Mouse (Mus musculus) gonadal fat pad, adult 2 months (tissue): Measurements from ENCODE around the gene Gabbr2. TPM values are rescaled to one million over a fixed set of nuclear protein-coding genes. Genes with fewer than 3 reads are reported as not detected.

Source experiments
- DNase-seq: peaks from one replicate; pipeline ENCODE4 v3.0.0-alpha.2; 2012; ENCODE audit warnings: low read depth
- polyA plus RNA-seq: library from polyadenylated mRNA; depleted of rRNA; stranded (reverse); fragments of >200 nt; gene quantifications from 2 replicates; pipeline ENCODE4 v1.2.3, GENCODE M21; 2012

Gene Gabbr2
- polyA plus RNA-seq, 1 experiment: 0.38 TPM

DNA sequence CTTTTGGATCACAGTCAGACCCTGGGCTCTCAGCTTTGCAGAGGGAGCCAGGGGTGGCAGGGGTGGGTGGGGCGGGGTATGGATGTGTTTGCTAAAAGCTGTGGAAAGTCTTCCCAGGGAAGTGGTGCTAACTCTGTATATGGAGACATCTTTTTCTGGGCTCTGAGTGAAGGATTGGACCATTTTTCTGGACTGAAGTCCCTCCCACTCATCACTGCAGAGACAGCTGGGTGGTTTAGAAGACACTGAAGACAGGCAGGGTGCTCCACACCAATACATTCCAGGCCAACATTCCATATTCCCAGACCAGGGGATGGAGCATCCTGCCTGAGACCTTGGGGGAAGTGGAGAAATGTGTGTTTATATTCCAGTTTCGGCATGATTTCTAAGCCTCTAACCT lies 125.6 kb downstream of the Gabbr2 start:
- DNase-seq: no peak

DNA sequence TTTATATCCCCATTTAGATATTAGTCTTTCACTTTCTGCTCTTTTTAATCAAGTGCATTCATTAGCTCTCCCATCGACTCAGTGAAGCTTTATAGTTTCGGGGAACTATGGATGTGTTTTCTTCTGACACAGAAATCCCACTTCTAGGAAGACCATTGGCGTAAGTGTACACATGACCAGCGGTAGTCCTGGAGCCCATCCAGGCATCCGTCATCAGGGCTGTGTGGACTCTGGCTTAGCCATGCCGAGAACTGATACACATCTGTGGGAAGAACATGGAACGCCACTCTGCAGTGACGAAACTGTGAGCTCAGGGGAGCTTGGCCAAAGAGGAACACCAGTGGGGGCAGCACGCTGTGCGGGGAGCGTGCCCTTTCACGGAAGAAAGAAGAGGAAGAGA lies 128.0 kb downstream of the Gabbr2 start:
- no peak for DNase-seq

DNA sequence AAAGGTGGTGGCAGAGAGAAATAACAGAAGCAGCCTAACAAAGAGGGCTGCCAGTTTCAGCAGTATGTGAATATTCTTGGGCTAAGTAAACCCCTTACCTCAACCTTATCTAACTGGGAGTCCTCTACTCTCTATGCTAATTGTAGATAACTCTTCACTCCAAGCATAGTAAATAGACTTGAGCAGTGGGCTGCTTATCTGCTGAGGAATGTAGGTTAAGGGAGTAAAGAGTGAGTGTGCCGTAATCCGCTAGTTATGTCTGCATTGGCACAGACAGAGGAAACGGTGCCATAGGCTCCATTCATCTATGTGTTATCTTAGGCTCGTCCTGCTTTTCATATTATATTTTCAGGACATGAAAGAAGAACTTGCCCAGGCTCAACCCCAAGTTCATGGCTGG lies 129.0 kb downstream of the Gabbr2 start:
- DNase-seq: no peak

DNA sequence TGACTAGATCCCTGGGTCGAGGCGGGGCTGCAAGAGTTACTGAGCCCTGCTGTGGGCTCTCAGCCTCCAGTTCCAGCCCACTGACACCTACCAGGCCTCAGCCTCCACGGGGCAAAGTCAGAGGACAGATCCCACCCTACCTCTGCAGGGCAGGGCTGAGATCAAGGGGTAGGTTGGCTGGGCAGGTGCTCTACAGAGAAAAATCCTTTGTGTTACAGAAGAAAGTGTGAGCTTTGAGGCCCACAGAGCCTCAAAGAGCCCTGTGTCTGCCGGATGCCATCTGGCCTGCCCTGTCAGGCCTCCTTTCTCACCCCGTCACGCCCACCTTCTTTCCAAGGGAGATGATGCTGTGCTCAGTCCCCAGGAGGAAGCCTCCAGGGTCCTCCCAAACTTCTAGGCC lies 131.1 kb downstream of the Gabbr2 start:
- no peak for DNase-seq

DNA sequence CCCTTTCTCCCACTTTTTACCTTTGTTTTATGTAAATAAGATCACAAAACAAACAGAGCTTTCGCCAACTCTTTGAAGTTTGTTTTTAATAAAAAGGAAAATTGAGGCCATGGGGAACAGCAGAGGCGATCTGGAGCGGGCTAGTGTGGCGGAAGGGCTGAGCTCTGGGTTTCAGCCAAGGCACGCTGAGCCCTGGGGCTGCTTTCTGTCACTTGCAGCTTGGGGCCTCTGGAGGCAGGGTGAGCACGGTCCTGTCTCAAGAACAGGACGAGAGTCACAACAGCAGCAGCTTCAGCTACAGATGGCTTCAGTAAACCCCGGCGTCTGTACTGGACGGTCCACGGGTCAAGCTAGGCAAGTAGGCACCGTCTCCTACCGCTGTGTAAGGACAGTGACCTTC lies 132.8 kb downstream of the Gabbr2 start:
- DNase-seq: no peak

DNA sequence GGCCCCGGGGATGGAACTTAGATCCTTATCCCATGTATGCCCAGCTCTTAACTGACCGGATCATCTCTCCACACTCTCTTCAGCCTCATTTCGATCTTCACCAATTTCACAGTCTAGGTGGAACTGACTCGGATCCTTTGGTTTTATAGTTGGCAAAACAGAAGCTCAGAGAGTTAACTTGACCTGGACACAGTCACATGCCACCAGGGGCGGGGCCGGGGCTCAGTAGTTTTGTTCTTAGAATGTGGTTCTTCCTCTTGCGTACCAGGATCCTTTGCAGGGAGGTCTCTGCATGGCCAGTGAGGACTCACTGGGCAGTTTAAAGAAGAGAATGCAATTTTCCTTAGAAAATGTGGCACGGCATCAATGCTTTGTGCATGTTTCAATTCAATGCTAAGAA lies 135.5 kb downstream of the Gabbr2 start:
- DNase-seq: no peak

DNA sequence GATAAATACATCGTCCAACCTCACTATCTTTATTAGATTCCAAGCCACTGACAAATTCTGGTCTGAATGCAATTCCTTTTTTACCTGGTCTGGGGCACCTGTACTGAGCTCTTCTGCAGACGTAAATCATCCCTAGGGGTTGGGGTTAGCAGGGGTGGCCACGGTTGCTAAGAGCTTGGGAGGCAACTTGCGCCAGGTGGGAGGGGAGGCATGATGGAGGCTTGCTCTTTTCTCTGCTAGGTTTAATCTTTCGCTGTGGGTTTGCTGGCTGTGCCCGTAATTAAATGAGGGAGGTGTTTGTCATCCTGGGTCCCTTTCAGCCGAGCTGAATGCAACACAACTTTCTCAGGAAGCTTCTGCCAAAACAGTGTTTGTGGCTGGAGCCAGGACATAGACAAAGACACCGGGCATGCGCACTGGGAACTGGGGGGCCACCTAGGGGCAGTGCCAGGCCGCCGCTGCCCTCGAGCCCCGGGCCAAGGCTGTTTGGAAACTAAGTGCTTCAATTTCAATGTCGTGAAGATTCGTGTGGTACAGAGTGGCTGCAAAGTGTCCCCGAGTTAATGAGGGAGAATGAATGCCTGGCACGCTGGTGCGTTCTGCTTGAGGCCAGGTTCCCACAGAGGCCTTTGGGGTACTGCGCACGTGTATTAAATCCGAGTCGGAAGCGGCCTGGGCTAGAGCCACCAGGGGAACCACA lies 136.8 kb downstream of the Gabbr2 start:
- DNase-seq: no peak

DNA sequence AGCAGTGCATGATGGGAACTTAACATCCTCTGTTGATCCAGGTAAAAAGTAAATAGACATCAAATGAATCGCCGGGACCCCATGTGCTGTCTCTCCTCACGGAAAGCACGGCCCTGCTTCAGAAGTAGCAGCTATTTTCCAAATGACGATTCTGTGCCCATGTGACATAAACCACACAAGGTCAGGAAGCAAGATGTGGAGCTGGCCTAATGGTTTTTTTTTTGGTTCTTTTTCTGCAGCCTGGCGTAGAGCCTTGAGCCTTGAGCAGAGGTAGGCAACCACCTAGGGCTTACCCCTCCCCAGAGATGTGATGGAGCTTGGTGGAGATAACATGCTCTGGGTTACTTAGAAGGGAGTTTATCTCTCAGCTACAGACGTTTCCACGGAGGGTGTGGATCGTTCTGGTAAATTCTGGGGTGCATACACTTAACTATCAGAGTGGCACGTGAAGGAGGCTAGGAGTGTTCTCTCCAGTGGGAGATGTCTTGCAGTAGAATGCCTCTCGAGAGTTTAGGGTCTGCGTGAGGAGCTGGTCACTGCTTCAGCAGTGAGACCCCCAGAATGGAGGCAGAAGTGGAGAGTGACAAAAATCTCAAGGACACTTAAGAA lies 137.7 kb downstream of the Gabbr2 start:
- DNase-seq: no peak

DNA sequence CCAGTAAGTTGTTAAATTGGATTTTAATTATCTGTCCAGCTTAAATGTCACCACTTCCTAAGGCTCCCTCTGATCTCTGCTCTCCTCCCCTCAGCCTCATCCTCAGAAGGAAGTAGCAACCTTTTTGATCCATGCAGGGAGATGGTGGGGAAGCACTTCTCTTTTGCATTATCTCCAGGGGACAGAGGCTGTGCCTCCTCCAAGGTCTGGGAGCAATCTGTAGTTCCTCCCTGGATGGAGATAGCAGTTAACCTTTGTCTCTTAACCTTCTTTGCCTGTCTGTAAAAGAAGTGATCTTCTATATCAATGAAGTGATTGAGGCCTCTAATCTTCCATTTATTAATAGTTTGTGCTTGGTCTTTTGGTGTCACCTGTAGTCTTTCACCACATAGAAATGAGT lies 143.9 kb downstream of the Gabbr2 start:
- no peak for DNase-seq

DNA sequence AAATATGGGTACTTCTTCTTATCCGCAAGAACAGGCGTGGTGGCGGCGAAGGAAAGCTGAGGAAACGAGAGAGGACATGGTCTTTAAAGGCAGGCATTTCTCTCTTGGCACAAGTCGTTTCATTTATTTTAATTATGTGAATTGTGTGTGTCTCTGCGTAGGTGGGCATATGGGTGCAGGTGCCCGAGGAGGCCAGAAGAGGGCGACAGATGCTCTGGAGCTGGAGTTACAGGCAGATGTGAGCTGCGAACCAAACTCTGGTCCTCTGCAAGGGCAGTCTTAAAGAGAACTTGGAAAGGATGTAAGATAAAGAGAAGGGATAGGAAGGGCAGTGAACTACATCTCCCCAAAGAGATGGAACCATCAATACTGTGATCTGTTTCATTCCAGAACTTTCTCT lies 145.3 kb downstream of the Gabbr2 start:
- no peak for DNase-seq

DNA sequence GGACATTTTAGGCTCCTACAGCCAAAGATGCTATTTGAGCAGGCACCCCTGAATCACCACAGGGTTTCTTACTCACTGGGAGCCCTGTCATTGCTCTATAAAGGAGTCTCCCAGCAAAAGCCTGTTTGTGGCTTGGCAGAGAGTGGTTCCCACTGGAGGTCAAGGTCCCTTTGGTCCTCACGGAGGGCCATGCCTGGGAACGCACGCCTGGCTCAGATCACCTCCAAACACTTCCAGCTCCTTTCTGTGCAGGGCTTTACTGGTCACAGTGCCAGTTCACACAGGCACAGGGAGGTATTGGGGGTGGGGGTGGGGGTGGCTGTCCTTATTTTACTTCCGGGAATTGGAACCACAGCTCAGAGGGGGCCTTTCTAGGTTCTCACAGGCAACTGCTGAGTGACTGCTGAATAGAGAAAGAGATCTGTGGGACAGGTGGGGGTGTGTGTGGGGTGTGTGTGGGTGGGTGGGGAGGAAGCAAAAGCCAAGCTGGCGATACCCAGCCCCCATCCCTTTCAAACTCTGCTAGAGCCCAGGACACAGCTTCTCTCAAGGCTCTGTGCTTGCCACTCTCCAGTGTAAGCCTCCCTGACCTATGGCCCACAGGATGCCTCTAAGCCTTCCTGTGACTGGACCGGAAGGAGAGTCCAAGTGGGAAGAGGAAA lies 146.6 kb downstream of the Gabbr2 start:
- DNase-seq: no peak

DNA sequence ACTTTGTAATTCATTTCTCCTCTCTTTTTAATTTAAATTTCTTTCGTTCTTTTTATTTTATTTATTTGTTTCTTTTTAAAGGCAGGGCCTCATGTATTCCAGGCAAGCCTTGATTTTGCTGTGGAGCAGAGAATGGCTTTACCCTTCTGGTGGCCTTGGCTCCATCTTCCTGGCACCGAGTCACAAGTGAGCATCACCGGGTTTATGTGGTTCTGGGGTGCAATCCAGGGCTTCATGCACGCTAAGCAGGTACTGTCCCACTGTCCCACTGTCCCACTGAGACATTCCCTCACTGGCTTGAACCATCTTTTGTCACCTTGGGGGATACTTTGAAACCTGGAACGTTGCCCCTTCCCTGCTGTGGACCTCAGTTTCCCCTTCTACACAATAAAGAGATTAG lies 147.1 kb downstream of the Gabbr2 start:
- no peak for DNase-seq

DNA sequence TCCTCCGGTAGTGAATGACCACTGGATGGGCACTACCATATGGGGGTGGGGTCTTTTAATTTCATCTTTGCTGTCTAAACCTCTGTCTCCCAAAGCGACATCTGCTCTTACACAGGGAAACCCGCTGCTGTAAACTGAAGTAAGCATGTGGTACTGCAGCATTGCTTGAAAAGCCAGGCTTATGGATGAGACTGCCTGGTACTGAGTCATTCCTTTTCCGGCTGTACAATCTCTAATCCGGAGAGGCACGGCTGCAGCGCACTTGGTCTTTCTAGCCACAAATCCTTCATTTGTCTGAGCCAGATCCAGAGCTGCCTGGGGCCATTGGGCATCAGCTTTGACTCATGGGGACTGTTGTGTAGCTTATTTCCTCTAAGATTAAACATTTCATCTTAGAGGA lies 149.1 kb downstream of the Gabbr2 start:
- no peak for DNase-seq

DNA sequence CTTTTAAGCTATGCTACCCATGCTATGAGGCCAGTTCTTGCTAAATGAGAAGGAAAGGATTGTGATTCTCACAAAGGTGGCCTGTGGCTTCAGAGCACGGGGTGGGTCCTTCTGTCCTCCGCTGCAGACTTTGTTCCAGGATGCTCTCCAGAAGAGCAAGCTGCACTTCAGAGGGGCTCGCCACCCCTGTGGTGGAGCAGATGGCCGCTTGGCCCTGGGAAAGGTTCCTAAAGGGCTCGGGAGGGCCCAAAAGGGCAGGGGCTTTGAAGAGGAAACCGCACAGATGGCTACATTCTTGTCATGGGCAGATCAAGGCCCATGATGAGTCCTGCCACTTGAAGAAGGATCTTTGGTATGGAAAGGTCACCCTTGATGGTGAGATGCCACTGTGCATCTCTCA lies 151.5 kb downstream of the Gabbr2 start:
- DNase-seq: no peak

DNA sequence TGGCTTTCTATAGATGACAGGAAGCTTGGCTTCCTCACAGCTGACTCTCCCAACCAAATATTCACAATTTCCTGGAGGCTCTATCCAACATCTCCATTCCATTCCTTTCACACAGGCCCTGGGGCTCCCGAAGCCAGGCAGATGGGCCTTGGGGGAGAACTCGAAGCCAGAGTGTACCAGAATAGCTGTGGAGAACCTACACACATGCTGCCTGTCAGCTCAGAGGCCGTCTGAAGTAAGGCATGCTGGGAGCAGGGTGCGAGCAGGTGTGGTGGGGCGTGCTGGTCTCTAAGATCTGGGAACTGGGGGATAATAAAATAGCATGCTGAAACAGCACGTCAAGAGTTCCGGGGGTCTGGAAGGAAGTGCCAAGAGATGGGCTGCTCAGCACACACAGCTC lies 154.3 kb downstream of the Gabbr2 start:
- DNase-seq: no peak

DNA sequence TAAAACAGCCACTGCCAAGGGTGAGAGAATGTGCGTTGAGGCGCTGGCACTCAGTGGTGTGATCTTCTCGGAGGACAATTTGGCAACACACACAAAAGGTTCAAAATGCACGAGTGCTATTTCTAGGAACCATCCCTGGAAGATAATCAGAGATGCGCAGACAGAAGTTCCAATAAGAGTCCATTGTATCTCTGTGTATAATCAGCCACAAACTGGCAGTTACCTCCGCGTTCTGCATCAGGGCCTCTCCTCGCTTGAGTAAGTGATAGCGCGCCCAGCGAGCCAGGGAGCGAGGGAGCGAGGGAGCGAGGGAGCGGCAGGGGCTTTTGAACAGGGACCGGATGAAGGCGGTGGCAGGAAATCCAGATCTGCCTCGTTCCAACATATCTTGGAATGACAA lies 155.6 kb downstream of the Gabbr2 start:
- DNase-seq: no peak

DNA sequence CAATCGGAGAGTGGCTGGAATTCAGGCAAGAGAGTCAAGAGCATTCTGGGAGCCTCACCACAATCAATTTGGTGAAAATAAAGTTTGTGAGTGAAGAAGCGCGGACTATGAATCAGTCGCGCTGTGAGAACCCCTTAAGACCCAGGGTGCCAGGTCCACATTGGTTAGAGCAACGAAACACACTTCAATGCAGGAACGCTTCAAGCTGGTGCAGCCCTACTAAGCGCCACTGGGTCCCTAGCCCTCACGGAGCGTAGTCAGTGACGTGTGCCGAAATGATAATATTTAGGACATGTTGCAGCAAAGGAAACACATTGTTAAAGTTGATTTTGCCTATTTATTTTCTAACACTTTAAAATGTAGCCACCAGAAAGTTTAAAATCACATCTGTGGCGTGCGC lies 156.6 kb downstream of the Gabbr2 start:
- no peak for DNase-seq

DNA sequence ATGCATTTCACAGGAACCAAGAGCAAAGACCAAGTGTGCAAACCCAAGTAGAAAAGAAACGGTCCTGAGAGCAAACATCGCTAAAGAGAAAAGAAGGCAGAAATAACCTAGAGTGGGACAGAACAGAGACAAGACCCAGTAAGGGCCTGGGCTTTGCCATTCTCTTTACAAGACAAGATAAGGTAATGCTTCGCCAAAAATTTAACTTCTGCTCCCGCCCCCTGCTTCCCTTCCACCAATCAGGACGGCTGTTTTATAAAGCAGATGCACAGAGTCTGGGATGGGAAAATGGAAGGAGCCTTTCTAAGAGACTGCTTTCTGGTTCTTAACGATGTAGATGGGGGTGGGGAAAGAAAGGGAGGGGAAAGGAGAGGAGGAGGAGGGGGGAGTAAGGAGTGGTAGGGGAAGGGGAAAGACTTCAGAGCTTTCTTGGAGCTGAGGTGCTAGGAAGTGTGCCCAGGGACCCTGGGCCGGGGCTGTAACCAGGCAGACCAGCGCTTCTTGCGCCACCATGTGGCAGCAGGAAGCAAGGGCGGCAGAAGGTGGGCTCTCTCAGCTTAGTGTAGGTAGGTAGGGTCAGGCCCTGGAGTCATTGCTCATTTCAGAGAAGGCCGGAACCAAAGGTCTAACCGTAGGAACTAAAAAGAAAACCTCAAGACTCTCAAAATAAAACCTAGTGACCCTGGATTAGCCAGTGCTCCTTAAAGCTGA lies 158.7 kb downstream of the Gabbr2 start:
- no peak for DNase-seq

DNA sequence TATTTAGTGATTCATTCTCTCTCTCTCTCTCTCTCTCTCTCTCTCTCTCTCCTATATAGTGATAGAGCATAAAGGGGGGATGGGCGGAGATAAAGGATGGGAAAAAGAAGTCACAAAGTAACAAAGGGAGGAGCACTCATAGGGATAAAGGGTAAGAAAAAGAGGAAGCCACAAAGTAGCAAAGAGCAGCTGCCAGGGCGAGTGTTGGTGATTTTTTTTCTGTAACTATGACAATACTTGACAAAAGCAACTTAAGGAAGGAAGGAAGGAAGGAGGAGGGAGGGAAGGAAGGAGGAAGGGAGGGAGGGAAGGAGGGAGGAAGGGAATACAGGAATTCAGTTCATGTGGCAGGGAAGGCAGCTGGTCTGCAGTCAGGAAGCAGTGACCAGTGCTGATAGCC lies 162.0 kb downstream of the Gabbr2 start:
- no peak for DNase-seq

DNA sequence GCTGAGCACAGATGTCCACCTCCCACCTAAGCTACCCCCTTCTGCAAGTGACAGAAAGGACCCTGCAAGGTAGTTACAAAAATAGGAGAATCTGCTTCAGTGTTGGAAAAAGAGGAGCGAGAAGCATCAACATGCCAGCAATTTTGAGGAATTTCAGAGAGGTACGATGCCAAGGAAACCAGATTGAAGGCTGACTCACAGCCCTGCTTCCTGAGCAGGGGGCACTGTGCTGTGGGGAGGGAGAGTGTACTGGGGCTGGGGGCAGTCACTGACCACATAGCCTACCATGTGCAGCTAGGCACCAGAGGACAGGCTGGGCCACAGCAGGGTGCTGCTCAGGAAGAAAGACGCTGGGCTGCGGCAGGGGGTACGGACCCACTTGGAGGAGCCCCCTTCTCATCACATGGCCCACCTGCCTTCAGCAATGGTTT lies 163.5 kb downstream of the Gabbr2 start:
- no peak for DNase-seq

DNA sequence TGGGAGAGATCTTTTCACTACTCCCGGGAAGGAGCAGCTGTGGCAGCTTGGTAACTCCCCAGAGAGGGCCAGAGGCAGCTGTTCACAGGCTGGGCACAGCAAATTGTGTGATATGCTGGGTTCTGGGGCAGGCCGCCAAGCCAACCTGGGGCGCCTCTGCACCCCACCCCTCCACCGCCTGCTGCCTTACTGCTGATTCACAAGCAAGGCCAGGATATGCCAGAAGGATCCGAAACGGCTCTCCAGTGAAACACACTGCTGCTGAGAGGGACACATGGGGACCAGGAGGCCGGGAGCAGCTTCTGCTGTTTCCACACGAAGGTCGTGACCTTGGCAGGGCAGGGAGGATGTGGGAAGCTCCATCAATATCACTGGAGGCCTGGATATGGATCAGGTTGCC lies 164.2 kb downstream of the Gabbr2 start:
- DNase-seq: no peak

DNA sequence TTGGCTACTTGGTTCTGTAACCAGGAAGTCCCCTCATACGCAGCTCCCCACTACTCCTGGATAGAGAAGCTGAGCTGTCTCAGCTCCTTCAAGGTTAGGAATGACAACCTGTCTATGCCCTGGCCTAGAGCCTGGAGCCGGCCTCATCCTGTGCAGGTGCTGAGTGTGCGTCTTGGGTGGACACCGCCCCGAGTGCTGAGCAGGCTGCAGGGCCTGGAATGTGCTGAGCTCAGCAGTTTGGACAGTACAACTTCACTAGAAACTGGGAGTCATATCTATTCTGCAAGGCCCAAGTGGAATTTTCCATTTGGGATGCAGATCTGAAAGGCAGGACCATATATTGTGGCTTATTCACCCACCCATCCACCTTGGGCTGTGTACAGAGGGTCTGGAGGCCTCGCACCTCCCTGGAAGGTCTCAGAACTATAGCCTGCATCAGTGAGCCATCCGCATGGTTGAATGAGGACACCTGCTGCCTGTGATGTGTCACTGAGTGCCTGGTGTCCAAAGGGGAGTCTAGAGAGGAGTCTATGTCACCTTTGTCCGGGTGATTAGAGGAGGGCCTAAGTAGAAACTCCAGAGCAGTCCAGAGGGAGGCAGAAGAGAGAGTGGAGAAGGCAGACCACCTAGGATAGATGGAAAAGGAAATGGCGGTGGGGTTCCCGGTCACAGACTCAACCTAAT lies 165.7 kb downstream of the Gabbr2 start:
- DNase-seq: no peak
